Mouse (Mus musculus): ENCODE measurements around the gene Spock2. TPM values are rescaled to one million over a fixed set of nuclear protein-coding genes. Genes with fewer than 3 reads are reported as not detected.
"Not testable (repeated sequence)": the region's sequence is repeated elsewhere in the genome, so short reads cannot be mapped to it uniquely, and the experiment has no call there.

Spock2 gene
- polyA plus RNA-seq, 1 experiment from 2014 or later, result 11.2 TPM

DNA sequence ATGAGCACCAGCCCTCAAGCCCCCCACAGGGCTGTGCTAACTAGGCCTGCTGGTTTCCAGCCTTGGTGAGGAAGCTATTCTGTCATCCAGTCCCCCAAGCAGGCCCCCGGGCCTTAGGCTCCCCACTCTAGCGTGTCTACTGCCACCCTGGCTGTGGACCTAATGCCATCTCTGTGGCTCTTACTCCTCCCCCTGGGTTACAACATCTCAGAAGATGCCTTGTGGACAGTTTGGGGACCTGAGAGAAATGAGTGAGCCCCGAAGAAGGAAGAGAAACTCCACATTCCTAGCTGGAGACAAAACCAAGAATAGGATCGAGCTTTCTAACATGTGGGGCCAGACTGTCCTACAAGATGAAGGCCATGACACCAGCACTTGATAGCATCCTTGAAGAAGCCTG, 24.5 kb downstream of the Spock2 start:
- H3K4me1 ChIP-seq (ENCODE audit: control insufficient read depth, insufficient read depth, low read length), result no peaks in the 10 kb centered on the region
- no peak for DNase-seq (ENCODE audit: low spot score, missing footprints)
- no peak for ATAC-seq (ENCODE audit: low FRiP score)
- no peaks in the 10 kb centered on the region for H3K27me3 ChIP-seq (ENCODE audit: control insufficient read depth, insufficient read depth, low read length)
- WGBS, result 79% methylated on average over 4 of the region's 4 CpGs
- H3K4me2 ChIP-seq, result no peak overlapping the region
- no peaks in the 10 kb centered on the region for H3K36me3 ChIP-seq (ENCODE audit: control insufficient read depth, insufficient read depth, low read length)
- no peak overlapping the region for H3K4me3 ChIP-seq (ENCODE audit: low read depth, low read length)
- no peak overlapping the region for H3K9ac ChIP-seq (ENCODE audit: low read length)
- H3K27ac ChIP-seq (ENCODE audit: low read depth, low read length), result no peak overlapping the region
- no peaks in the 10 kb centered on the region for H3K9me3 ChIP-seq (ENCODE audit: control insufficient read depth, low read length)

DNA sequence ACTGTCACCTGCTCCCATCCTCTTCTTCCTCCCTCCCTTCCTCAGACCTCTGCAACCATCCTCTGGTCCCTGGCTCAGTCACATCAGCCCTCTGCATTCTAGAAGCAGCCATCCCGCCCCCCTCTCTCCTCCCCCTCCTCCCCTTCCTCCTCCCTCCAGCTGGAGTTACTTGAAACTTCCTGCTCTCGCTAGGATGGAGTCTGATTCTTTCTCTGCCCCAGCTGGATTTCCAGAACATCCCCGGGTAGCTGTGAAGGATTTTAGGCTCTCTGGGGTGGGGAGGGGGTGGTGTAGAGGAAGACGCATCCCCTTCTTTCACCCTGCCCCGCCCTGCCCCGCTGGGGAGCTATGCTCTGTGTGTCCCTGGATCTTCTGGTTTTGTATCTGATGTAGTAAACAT, 27.5 kb downstream of the Spock2 start:
- WGBS, result 21% methylated on average over 6 of the region's 6 CpGs
- no peak overlapping the region for H3K4me2 ChIP-seq
- no peak for DNase-seq (ENCODE audit: low spot score, missing footprints)
- H3K9ac ChIP-seq (ENCODE audit: low read length), result no peak overlapping the region
- ATAC-seq (ENCODE audit: low FRiP score), result no peak
- H3K4me1 ChIP-seq (ENCODE audit: control insufficient read depth, insufficient read depth, low read length), result no peaks in the 10 kb centered on the region
- H3K9me3 ChIP-seq (ENCODE audit: control insufficient read depth, low read length), result no peaks in the 10 kb centered on the region
- no peak overlapping the region for H3K4me3 ChIP-seq (ENCODE audit: low read depth, low read length)
- no peaks in the 10 kb centered on the region for H3K27me3 ChIP-seq (ENCODE audit: control insufficient read depth, insufficient read depth, low read length)
- no peaks in the 10 kb centered on the region for H3K36me3 ChIP-seq (ENCODE audit: control insufficient read depth, insufficient read depth, low read length)
- no peak overlapping the region for H3K27ac ChIP-seq (ENCODE audit: low read depth, low read length)

DNA sequence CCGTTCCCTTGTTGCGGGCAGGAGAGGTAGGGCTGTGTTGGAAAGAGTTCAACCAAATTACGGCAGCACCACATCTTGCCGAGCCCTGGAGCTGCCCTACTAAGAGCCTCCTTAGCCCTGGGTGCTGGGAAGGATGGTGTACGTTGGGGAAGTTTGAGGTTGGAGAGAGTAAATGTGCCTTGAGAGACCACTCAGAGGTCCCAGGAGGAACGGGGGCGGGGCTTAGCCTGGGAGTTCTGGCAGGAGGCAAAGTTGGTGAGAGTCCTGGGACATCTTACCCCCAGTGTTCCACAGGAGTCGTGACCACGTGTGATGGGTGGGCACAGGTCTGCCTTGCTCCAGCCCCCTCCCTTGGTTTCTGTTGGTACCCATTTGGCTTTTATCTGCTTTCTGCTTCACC, 28.2 kb downstream of the Spock2 start:
- Histone ChIP-seq H3K4me1 (ENCODE audit: control insufficient read depth, insufficient read depth, low read length) (no peaks in the 10 kb centered on the region), H3K36me3 (ENCODE audit: control insufficient read depth, insufficient read depth, low read length) (no peaks in the 10 kb centered on the region), H3K4me3 (ENCODE audit: low read depth, low read length) (no peak overlapping the region), H3K9me3 (ENCODE audit: control insufficient read depth, low read length) (no peaks in the 10 kb centered on the region), H3K27ac (ENCODE audit: low read depth, low read length) (no peak overlapping the region), H3K9ac (ENCODE audit: low read length) (no peak overlapping the region), H3K4me2 (no peak overlapping the region), H3K27me3 (ENCODE audit: control insufficient read depth, insufficient read depth, low read length) (no peaks in the 10 kb centered on the region)
- DNase-seq (ENCODE audit: low spot score, missing footprints) (no peak), ATAC-seq (ENCODE audit: low FRiP score) (no peak)
- 46% methylated on average over 9 of the region's 9 CpGs for WGBS

DNA sequence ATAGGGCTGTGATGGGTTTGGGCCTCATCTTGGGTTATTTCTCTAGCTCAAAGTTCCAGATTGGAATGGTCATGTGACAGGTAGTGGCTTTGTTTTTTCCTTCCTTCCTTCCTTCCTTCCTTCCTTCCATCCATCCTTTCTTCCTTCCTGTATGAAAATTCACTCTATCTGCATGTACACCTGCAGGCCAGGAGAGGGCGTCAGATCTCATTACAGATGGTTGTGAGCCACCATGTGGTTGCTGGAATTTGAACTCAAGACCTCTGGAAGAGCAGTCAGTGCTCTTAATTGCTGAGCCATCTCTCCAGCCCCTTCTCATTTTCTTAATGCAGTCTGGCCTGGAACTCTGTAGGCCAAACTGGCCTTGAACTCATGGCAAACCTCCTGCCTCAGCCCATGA, 30.0 kb downstream of the Spock2 start:
- not testable (repeated sequence) for H3K27me3 ChIP-seq (ENCODE audit: control insufficient read depth, insufficient read depth, low read length); ATAC-seq (ENCODE audit: low FRiP score); H3K4me2 ChIP-seq; H3K9me3 ChIP-seq (ENCODE audit: control insufficient read depth, low read length); H3K4me1 ChIP-seq (ENCODE audit: control insufficient read depth, insufficient read depth, low read length); H3K4me3 ChIP-seq (ENCODE audit: low read depth, low read length); H3K9ac ChIP-seq (ENCODE audit: low read length); H3K27ac ChIP-seq (ENCODE audit: low read depth, low read length); DNase-seq (ENCODE audit: low spot score, missing footprints); H3K36me3 ChIP-seq (ENCODE audit: control insufficient read depth, insufficient read depth, low read length)
- WGBS, result 41% methylated on average over 1 of the region's 1 CpGs

DNA sequence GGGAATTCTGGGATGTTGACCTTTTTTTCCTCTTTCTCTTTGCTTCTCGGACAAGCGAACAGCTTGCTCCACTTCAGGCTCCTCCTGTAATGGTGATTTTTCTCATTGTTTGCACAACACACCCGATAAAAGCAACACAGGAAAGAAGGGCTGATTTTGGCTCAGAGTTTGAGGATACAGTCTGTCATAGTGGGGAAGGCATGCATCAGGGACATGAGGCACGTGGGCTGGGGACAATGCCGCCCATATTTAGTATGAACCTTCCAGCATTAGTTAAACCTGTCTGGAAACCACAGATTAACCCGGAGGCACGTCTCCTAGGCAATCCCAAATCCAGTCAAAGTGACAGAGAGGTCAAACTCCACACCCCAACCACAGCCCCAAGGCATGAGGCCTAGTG, 30.9 kb downstream of the Spock2 start:
- no peaks in the 10 kb centered on the region for H3K36me3 ChIP-seq (ENCODE audit: control insufficient read depth, insufficient read depth, low read length)
- no peaks in the 10 kb centered on the region for H3K4me1 ChIP-seq (ENCODE audit: control insufficient read depth, insufficient read depth, low read length)
- ATAC-seq (ENCODE audit: low FRiP score), result no peak
- no peak for DNase-seq (ENCODE audit: low spot score, missing footprints)
- no peak overlapping the region for H3K4me3 ChIP-seq (ENCODE audit: low read depth, low read length)
- no peak overlapping the region for H3K27ac ChIP-seq (ENCODE audit: low read depth, low read length)
- H3K9ac ChIP-seq (ENCODE audit: low read length), result no peak overlapping the region
- no peak overlapping the region for H3K4me2 ChIP-seq
- H3K9me3 ChIP-seq (ENCODE audit: control insufficient read depth, low read length), result no peaks in the 10 kb centered on the region
- H3K27me3 ChIP-seq (ENCODE audit: control insufficient read depth, insufficient read depth, low read length), result no peaks in the 10 kb centered on the region
- 79% methylated on average over 7 of the region's 7 CpGs for WGBS

DNA sequence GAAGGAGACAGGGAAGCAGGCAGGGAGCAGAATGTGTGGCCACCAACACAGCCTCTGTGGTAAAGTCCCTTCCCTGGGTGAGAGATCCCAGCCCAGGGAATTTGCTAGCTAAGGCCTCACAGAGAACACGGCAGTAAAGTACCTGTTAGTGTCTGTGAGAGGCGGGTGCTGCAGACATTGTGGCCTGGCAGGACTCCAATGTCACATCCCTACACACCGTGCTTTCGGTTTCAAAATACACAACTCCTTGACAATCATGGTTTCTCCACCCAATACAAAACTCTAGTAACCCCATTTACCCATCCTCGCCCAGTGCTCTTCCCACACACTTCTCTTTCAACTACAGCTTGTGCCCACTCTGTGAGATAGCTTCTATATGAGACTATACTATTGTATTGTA, 32.7 kb downstream of the Spock2 start:
- no peak for DNase-seq (ENCODE audit: low spot score, missing footprints)
- no peaks in the 10 kb centered on the region for H3K4me1 ChIP-seq (ENCODE audit: control insufficient read depth, insufficient read depth, low read length)
- WGBS, result 92% methylated on average over 5 of the region's 5 CpGs
- ATAC-seq (ENCODE audit: low FRiP score), result no peak
- H3K4me2 ChIP-seq, result no peak overlapping the region
- no peaks in the 10 kb centered on the region for H3K36me3 ChIP-seq (ENCODE audit: control insufficient read depth, insufficient read depth, low read length)
- H3K27ac ChIP-seq (ENCODE audit: low read depth, low read length), result no peak overlapping the region
- no peak overlapping the region for H3K9ac ChIP-seq (ENCODE audit: low read length)
- no peaks in the 10 kb centered on the region for H3K9me3 ChIP-seq (ENCODE audit: control insufficient read depth, low read length)
- H3K4me3 ChIP-seq (ENCODE audit: low read depth, low read length), result no peak overlapping the region
- H3K27me3 ChIP-seq (ENCODE audit: control insufficient read depth, insufficient read depth, low read length), result no peaks in the 10 kb centered on the region

DNA sequence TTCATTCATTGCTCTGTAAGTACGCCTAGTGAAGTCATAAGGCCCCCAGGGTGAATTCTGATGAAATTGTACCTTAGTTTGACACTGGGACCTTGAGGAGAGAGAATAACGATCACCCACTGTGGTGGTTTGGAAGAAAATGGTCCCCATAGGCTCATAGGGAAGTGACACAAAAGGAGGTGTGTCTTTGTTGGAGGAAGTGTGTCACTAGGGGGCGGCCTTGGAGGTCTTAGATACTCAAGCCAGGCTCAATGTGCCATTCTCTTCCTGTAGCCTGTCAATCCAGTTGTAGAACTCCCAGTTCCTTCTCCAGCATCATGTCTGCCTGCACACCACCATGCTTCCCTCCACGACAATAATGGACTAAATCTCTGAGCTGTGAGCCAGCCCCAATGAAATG, 34.7 kb downstream of the Spock2 start:
- no peaks in the 10 kb centered on the region for H3K9me3 ChIP-seq (ENCODE audit: control insufficient read depth, low read length)
- ATAC-seq (ENCODE audit: low FRiP score) (no peak), DNase-seq (ENCODE audit: low spot score, missing footprints) (no peak)
- 89% methylated on average over 4 of the region's 4 CpGs for WGBS
- no peaks in the 10 kb centered on the region for H3K27me3 ChIP-seq (ENCODE audit: control insufficient read depth, insufficient read depth, low read length)
- no peak overlapping the region for H3K4me3 ChIP-seq (ENCODE audit: low read depth, low read length)
- no peaks in the 10 kb centered on the region for H3K4me1 ChIP-seq (ENCODE audit: control insufficient read depth, insufficient read depth, low read length)
- H3K9ac ChIP-seq (ENCODE audit: low read length), result no peak overlapping the region
- H3K4me2 ChIP-seq, result no peak overlapping the region
- H3K27ac ChIP-seq (ENCODE audit: low read depth, low read length), result no peak overlapping the region
- H3K36me3 ChIP-seq (ENCODE audit: control insufficient read depth, insufficient read depth, low read length), result no peaks in the 10 kb centered on the region

DNA sequence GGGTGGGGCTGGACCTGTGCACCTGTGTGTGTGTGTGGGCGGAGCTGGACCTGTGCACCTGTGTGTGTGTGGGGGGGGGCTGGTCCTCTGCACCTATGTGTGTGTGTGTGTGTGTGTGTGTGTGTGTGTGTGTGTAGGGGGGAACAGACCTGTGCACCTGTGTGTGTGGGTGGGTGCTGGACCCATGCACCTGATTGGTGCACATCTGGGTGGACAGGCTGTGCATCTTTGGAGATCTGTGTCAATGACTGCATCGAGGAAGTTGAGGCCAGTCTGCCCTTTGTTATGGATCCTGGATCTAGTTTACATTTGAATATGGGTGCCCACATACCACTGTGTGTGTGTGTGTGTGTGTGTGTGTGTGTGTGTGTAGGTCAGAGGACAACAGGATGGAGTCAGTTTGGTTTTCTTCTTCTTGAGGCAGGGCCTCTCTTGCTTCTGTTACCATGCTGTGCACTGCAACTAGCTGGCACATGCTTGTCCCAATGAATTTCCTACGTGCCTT, 35.7 kb downstream of the Spock2 start:
- ATAC-seq (ENCODE audit: low FRiP score) (0 out of 2 replicates have a peak, but pooled peaks have one; percentile 19), DNase-seq (ENCODE audit: low spot score, missing footprints) (no peak)
- Histone ChIP-seq H3K36me3 (ENCODE audit: control insufficient read depth, insufficient read depth, low read length) (no peaks in the 10 kb centered on the region), H3K9ac (ENCODE audit: low read length) (no peak overlapping the region), H3K4me2 (no peak overlapping the region), H3K4me1 (ENCODE audit: control insufficient read depth, insufficient read depth, low read length) (no peaks in the 10 kb centered on the region), H3K4me3 (ENCODE audit: low read depth, low read length) (no peak overlapping the region), H3K27ac (ENCODE audit: low read depth, low read length) (no peak overlapping the region), H3K27me3 (ENCODE audit: control insufficient read depth, insufficient read depth, low read length) (no peaks in the 10 kb centered on the region), H3K9me3 (ENCODE audit: control insufficient read depth, low read length) (no peaks in the 10 kb centered on the region)
- WGBS, result 78% methylated on average over 3 of the region's 3 CpGs

DNA sequence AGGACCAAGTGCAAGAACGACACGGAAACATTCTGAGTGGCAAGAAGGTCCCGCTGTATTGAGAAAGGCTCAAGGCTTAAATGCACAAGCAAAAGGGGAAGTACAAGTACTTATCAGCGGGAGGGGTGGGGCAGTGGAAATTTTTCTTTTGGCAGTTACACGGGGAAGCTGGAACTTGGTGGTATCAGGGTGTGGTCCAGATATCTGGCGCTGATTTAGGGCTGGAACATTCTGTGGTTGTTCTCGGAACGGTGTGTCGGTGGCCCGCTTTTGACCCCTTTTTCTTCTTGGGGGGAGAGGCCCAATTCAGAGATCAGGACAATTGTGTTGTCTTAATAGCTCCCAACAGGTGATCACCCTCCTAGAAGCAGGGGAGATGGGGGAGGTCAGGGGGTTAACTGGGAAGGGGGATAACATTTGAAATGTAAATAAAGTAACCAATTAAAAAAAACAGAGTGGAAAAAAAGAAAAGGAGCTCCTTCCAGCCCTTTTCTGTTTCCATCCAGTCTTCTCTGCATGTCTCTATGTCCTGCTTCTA, 41.6 kb downstream of the Spock2 start:
- H3K9ac ChIP-seq (ENCODE audit: low read length); H3K4me1 ChIP-seq (ENCODE audit: control insufficient read depth, insufficient read depth, low read length); DNase-seq (ENCODE audit: low spot score, missing footprints); H3K4me2 ChIP-seq; ATAC-seq (ENCODE audit: low FRiP score); H3K27me3 ChIP-seq (ENCODE audit: control insufficient read depth, insufficient read depth, low read length); H3K9me3 ChIP-seq (ENCODE audit: control insufficient read depth, low read length); H3K36me3 ChIP-seq (ENCODE audit: control insufficient read depth, insufficient read depth, low read length); H3K4me3 ChIP-seq (ENCODE audit: low read depth, low read length); H3K27ac ChIP-seq (ENCODE audit: low read depth, low read length): not testable (repeated sequence)
- 70% methylated on average over 10 of the region's 10 CpGs for WGBS

Data from midbrain, embryonic 11.5 days (tissue).